In genomic region chr6:119224451-119225195, GRCm38 (mm10) we compare ENCODE assay signal across 13 mouse cellular contexts. TPM values are rescaled to one million over a fixed set of nuclear protein-coding genes. Genes with fewer than 3 reads are reported as not detected.
DNase-seq lines count a peak whose midpoint lies in the region; ATAC-seq lines count a peak whose summit lies in the region.
"Had no signal": no experiment of that assay in that cellular context is flagged by ENCODE, and none has a peak within 500 bp of the region (broad histone marks: within the 10 kb centered on the region; RNA-seq: fewer than 3 reads in every experiment).

No protein-coding gene starts in this region.

- DNase-seq in heart, adult 11 months: peak; percentile 78
- no peak for DNase-seq in heart, adult 18-20 months
- DNase-seq in right cerebral cortex, postnatal 4 days: peak; percentile 40
- no peak for DNase-seq in right cerebral cortex, postnatal 36 days (ENCODE audit: low spot score in 2 of 2)
- no peak for DNase-seq in spleen, postnatal 36 days (ENCODE audit: low spot score in 2 of 2)
- DNase-seq in heart, postnatal 10 days: no peak
- DNase-seq: embryo, embryonic 11 days; kidney, postnatal 36 days; lung, embryonic 14.5 days; thymus, postnatal 4 days had no signal

- H3K4me2 ChIP-seq in hindbrain, embryonic 13.5 days: peak overlapping the region; percentile 33; the same call in 1 of the 2 replicates
- H3K4me2 ChIP-seq in stomach, embryonic 16.5 days (ENCODE audit: low read depth, low read length): no peak overlapping the region; the same call in 1 of the 2 replicates
- H3K4me2 ChIP-seq: lung, embryonic 14.5 days had no signal

- H3K27ac ChIP-seq in hindbrain, embryonic 13.5 days: peak overlapping the region; percentile 61
- no peak overlapping the region; the same call in 1 of the 2 replicates for H3K27ac ChIP-seq in stomach, embryonic 16.5 days (ENCODE audit: low read length)
- H3K27ac ChIP-seq: heart, embryonic 10.5 days had no signal

- no peaks in the 10 kb centered on the region for H3K9me3 ChIP-seq in hindbrain, embryonic 13.5 days
- no peaks in the 10 kb centered on the region for H3K9me3 ChIP-seq in stomach, embryonic 16.5 days (replicated peaks; ENCODE audit: control insufficient read depth, low read length)
- H3K9me3 ChIP-seq: heart, embryonic 10.5 days had no signal

- H3K27me3 ChIP-seq in hindbrain, embryonic 13.5 days: no peaks in the 10 kb centered on the region
- no peaks in the 10 kb centered on the region for H3K27me3 ChIP-seq in stomach, embryonic 16.5 days (ENCODE audit: control insufficient read depth, insufficient read depth, low read length)

- ATAC-seq in hindbrain, embryonic 13.5 days (ENCODE audit: low FRiP score): 0 out of 2 replicates have a peak, but pooled peaks have one; percentile 43
- peak; percentile 55; the same call in 1 of the 2 replicates for ATAC-seq in stomach, embryonic 16.5 days (ENCODE audit: insufficient read depth, low FRiP score)

- WGBS in hindbrain, embryonic 13.5 days: 46% methylated on average over 13 of the region's 13 CpGs
- WGBS in stomach, embryonic 16.5 days: 49% methylated on average over 13 of the region's 13 CpGs

- intact Hi-C loops in heart, postnatal 10 days (cut with DNase I): no loop called here

- H3K9ac ChIP-seq in hindbrain, embryonic 13.5 days: no peak overlapping the region
- no peak overlapping the region for H3K9ac ChIP-seq in stomach, embryonic 16.5 days (ENCODE audit: low read length)
- H3K9ac ChIP-seq: lung, embryonic 14.5 days had no signal

- H3K4me1 ChIP-seq in hindbrain, embryonic 13.5 days (replicated peaks): peaks cover 18% of the 10 kb centered on the region
- no peaks in the 10 kb centered on the region for H3K4me1 ChIP-seq in stomach, embryonic 16.5 days (ENCODE audit: control insufficient read depth, insufficient read depth, low read length)

- no peak overlapping the region for H3K4me3 ChIP-seq in hindbrain, embryonic 13.5 days
- no peak overlapping the region for H3K4me3 ChIP-seq in stomach, embryonic 16.5 days (replicated peaks; ENCODE audit: low read length)
- H3K4me3 ChIP-seq: heart, embryonic 10.5 days had no signal

- H3K36me3 ChIP-seq in hindbrain, embryonic 13.5 days: peaks cover 14% of the 10 kb centered on the region
- no peaks in the 10 kb centered on the region for H3K36me3 ChIP-seq in stomach, embryonic 16.5 days (ENCODE audit: control insufficient read depth, insufficient read depth, low read length)

RNA-seq across cellular contexts. Expression of gene Cacna2d4, which starts 11.7 kb away (rescaled TPM):
- not detected for total RNA-seq in heart, adult 18-20 months (2021)
- 0.60 and 0.61 TPM in 2 replicates for polyA plus RNA-seq in hindbrain, embryonic 13.5 days (2015; fragmentation: Nextera tagmentation; extraction: Ambion mirVana)
- 0.07 TPM in 1 of 2 replicates, not detected in the other for polyA plus RNA-seq in stomach, embryonic 16.5 days (2015; fragmentation: Nextera tagmentation; extraction: Ambion mirVana)
- total RNA-seq in heart, postnatal 10 days (2021): not detected
- polyA plus RNA-seq: heart, embryonic 10.5 days had no signal

RNA-seq across cellular contexts. Expression of gene Cacna1c, which starts 28.4 kb away (rescaled TPM):
- 100 to 1,000 TPM; 201 to 225 TPM for total RNA-seq in heart, adult 18-20 months (2021)
- polyA plus RNA-seq in hindbrain, embryonic 13.5 days (2015; fragmentation: Nextera tagmentation; extraction: Ambion mirVana): 5.9 and 6.9 TPM in 2 replicates
- 2.5 and 4.3 TPM in 2 replicates for polyA plus RNA-seq in stomach, embryonic 16.5 days (2015; fragmentation: Nextera tagmentation; extraction: Ambion mirVana)
- 100 to 1,000 TPM; 207 to 222 TPM for total RNA-seq in heart, postnatal 10 days (2021)

RNA-seq across cellular contexts. Expression of gene Dcp1b, which starts 49.6 kb away (rescaled TPM):
- 1 to 10 TPM in 1 of 2 experiments, under 1 TPM in 1; 0.92 to 3.0 TPM for total RNA-seq in heart, adult 18-20 months (2021)
- polyA plus RNA-seq in hindbrain, embryonic 13.5 days (2015; fragmentation: Nextera tagmentation; extraction: Ambion mirVana): 13.8 TPM in 2 replicates
- polyA plus RNA-seq in stomach, embryonic 16.5 days (2015; fragmentation: Nextera tagmentation; extraction: Ambion mirVana): 8.3 and 8.4 TPM in 2 replicates
- 1 to 10 TPM; 4.2 to 5.3 TPM for total RNA-seq in heart, postnatal 10 days (2021)

Comparison
In these comparisons a context has a peak if more than half of its experiments do, and no peak if none do; other contexts are left out.
1. DNase-seq: peak in heart, adult 11 months (single experiment) and right cerebral cortex, postnatal 4 days (single experiment); none in heart, adult 18-20 months (0 of 2), right cerebral cortex, postnatal 36 days (0 of 2), spleen, postnatal 36 days (0 of 2) and heart, postnatal 10 days (0 of 2).